In the genomic region with DNA sequence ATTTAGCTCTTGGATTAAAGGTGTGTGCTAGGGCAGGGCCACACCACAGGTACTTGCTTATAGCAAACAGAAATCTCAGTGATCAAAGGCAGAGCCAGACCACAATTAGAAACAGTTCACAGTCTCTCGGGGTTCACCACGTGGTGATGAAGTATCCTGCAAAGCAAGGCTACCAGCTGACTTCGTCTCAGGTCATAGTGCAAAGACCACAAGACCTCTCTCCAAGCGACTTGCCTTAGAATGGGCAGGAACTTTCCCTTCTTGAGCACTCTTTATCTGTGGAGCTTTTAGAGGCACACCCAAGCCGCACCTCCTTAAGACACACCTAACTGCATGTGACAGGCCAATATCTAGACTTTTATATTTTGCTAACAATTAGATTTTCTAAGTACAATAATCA, we compare ENCODE assay signal across 14 mouse cellular contexts. TPM values are rescaled to one million over a fixed set of nuclear protein-coding genes. Genes with fewer than 3 reads are reported as not detected.
DNase-seq lines count a peak whose midpoint lies in the region; ATAC-seq and TF ChIP-seq lines count a peak whose summit lies in the region.
"Had no signal": no experiment of that assay in that cellular context is flagged by ENCODE, and none has a peak within 500 bp of the region (broad histone marks: within the 10 kb centered on the region; RNA-seq: fewer than 3 reads in every experiment).

No protein-coding gene starts in this region.

- TF ChIP-seq CTCF in kidney, adult 2 months (conservative IDR thresholded peaks at IDR 0.05; ENCODE audit: insufficient read depth, insufficient read length, low read depth, low read length) = no peak
- TF ChIP-seq CTCF in gastrocnemius, adult 2 months (IDR thresholded peaks at IDR 0.05) = no peak

- WGBS in kidney, adult 2 months = 46% methylated on average over 5 of the region's 5 CpGs
- WGBS in kidney, embryonic 16.5 days = 65% methylated on average over 5 of the region's 5 CpGs

- H3K4me1 ChIP-seq in kidney, adult 2 months (ENCODE audit: control insufficient read depth, insufficient read depth, low read length) = peaks cover 3% of the 10 kb centered on the region; the same call in 1 of the 2 replicates
- H3K4me1 ChIP-seq in kidney, embryonic 16.5 days (ENCODE audit: insufficient read depth, low read length) = peaks cover 19% of the 10 kb centered on the region

- DNase-seq in kidney, adult 2 months = peak; percentile 79
- peak; percentile 23 for DNase-seq in ZHBTc4 (ENCODE audit: low read depth, low spot score)
- peak; percentile 23 for DNase-seq in kidney, postnatal 10 days
- DNase-seq in gastrocnemius, adult 2 months = no peak
- DNase-seq in retina, postnatal 1 day = no peak
- DNase-seq in testis, postnatal 10 days (ENCODE audit: low spot score) = no peak
- DNase-seq: cerebellum, postnatal 14 days had no signal

- H3K4me3 ChIP-seq in kidney, adult 2 months (ENCODE audit: insufficient read depth, low read depth, low read length) = no peak overlapping the region
- H3K4me3 ChIP-seq in kidney, embryonic 16.5 days (ENCODE audit: low read length) = no peak overlapping the region
- H3K4me3 ChIP-seq in gastrocnemius, adult 2 months = no peak overlapping the region
- H3K4me3 ChIP-seq: left cerebral cortex, adult 2 months; limb, embryonic 15.5 days had no signal

- no peaks in the 10 kb centered on the region for H3K9me3 ChIP-seq in kidney, embryonic 16.5 days (ENCODE audit: low read length)
- H3K9me3 ChIP-seq: limb, embryonic 15.5 days had no signal

- intact Hi-C loops in gastrocnemius, adult 2 months (cut with DNase I) = no loop called here

- H3K4me2 ChIP-seq in kidney, embryonic 16.5 days (replicated peaks; ENCODE audit: low read depth, low read length) = no peak overlapping the region
- H3K4me2 ChIP-seq: hindbrain, embryonic 14.5 days; limb, embryonic 15.5 days had no signal

- TF ChIP-seq POLR2A in kidney, adult 2 months (IDR thresholded peaks at IDR 0.05; ENCODE audit: low read depth, low read length) = no peak

- no peaks in the 10 kb centered on the region for H3K36me3 ChIP-seq in kidney, adult 2 months (ENCODE audit: control insufficient read depth, insufficient read depth, low read length)
- no peaks in the 10 kb centered on the region for H3K36me3 ChIP-seq in kidney, embryonic 16.5 days (ENCODE audit: insufficient read depth, low read length)
- H3K36me3 ChIP-seq: limb, embryonic 15.5 days had no signal

- H3K27me3 ChIP-seq in kidney, adult 2 months (replicated peaks; ENCODE audit: control insufficient read depth, insufficient read depth, low read length) = no peaks in the 10 kb centered on the region
- H3K27me3 ChIP-seq in kidney, embryonic 16.5 days (ENCODE audit: insufficient read depth, low read length) = no peaks in the 10 kb centered on the region
- H3K27me3 ChIP-seq: limb, embryonic 15.5 days had no signal

- H3K27ac ChIP-seq in kidney, adult 2 months (ENCODE audit: insufficient read depth, low read depth, low read length) = peak overlapping the region; percentile 37; the same call in 1 of the 2 replicates
- no peak overlapping the region for H3K27ac ChIP-seq in kidney, embryonic 16.5 days (ENCODE audit: low read length)
- no peak overlapping the region for H3K27ac ChIP-seq in gastrocnemius, adult 2 months
- H3K27ac ChIP-seq: left cerebral cortex, adult 2 months; limb, embryonic 15.5 days had no signal

- no peak overlapping the region for H3K9ac ChIP-seq in kidney, embryonic 16.5 days (replicated peaks; ENCODE audit: low read length)
- H3K9ac ChIP-seq: hindbrain, embryonic 14.5 days; limb, embryonic 15.5 days had no signal

- ATAC-seq in kidney, embryonic 16.5 days (ENCODE audit: low FRiP score, low TSS enrichment) = no peak
- 0 out of 2 replicates have a peak, but pooled peaks have one; percentile 3 for ATAC-seq in megakaryocyte progenitor cell, adult 5-6 weeks (replicated peaks; ENCODE audit: poor library complexity)
- ATAC-seq: CD4-positive, CD25-positive, alpha-beta regulatory T cell, adult 4 months; midbrain, embryonic 16.5 days had no signal

RNA-seq across cellular contexts. Expression of gene Cnih4, which starts 4.0 kb away (rescaled TPM):
- polyA plus RNA-seq in kidney, adult 2 months (2012; rRNA removed) = 18.0 and 26.1 TPM in 2 replicates
- 119 and 140 TPM in 2 replicates for polyA plus RNA-seq in kidney, embryonic 16.5 days (2015; fragmentation: Nextera tagmentation; extraction: Ambion mirVana)
- 72.4 and 116 TPM in 2 replicates for total RNA-seq in megakaryocyte progenitor cell, adult 5-6 weeks (2015)
- total RNA-seq in megakaryocyte progenitor cell, adult 5-6 weeks (2017) = 79.1 and 145 TPM in 2 replicates
- total RNA-seq in gastrocnemius, adult 2 months (2021) = 10 to 100 TPM; 34.6 to 44.2 TPM

RNA-seq across cellular contexts. Expression of gene Nvl, which starts 4.5 kb away (rescaled TPM):
- polyA plus RNA-seq in kidney, adult 2 months (2012; rRNA removed) = 6.3 and 6.6 TPM in 2 replicates
- 32.3 and 39.0 TPM in 2 replicates for polyA plus RNA-seq in kidney, embryonic 16.5 days (2015; fragmentation: Nextera tagmentation; extraction: Ambion mirVana)
- total RNA-seq in megakaryocyte progenitor cell, adult 5-6 weeks (2015) = 28.9 and 38.0 TPM in 2 replicates
- total RNA-seq in megakaryocyte progenitor cell, adult 5-6 weeks (2017) = 24.7 and 26.5 TPM in 2 replicates
- 1 to 10 TPM; 8.3 to 9.5 TPM for total RNA-seq in gastrocnemius, adult 2 months (2021)

Comparison
In these comparisons a context has a peak if more than half of its experiments do, and no peak if none do; other contexts are left out.
1. DNase-seq: peak in kidney, adult 2 months (single experiment), ZHBTc4 (single experiment) and kidney, postnatal 10 days (single experiment); none in gastrocnemius, adult 2 months (single experiment), retina, postnatal 1 day (single experiment) and testis, postnatal 10 days (single experiment).